Mouse (Mus musculus): ENCODE data around the gene Ets1.

The Ets1 gene

GRCm38 (mm10) chr9:32668075-32668673 lies 32.2 kb downstream of the Ets1 start:
- DNase-seq = no peak

- DNase-seq = no peak
Observed at GRCm38 (mm10) chr9:32669397-32669796, 33.4 kb downstream of the Ets1 start.

- no peak for DNase-seq
Observed at GRCm38 (mm10) chr9:32671970-32672859, 36.2 kb downstream of the Ets1 start.

- no peak for DNase-seq
Observed at GRCm38 (mm10) chr9:32673923-32674322, 37.9 kb downstream of the Ets1 start.

GRCm38 (mm10) chr9:32675671-32676409 lies 39.8 kb downstream of the Ets1 start:
- no peak for DNase-seq

GRCm38 (mm10) chr9:32676480-32676879 lies 40.5 kb downstream of the Ets1 start:
- no peak for DNase-seq

GRCm38 (mm10) chr9:32677646-32678045 lies 41.6 kb downstream of the Ets1 start:
- no peak for DNase-seq

- DNase-seq = no peak
Observed at GRCm38 (mm10) chr9:32678120-32678757, 42.2 kb downstream of the Ets1 start.

GRCm38 (mm10) chr9:32679531-32679930 lies 43.5 kb downstream of the Ets1 start:
- no peak for DNase-seq

- no peak for DNase-seq
Observed at GRCm38 (mm10) chr9:32680201-32680600, 44.2 kb downstream of the Ets1 start.

- DNase-seq = no peak
Observed at GRCm38 (mm10) chr9:32685793-32686558, 50.0 kb downstream of the Ets1 start.

GRCm38 (mm10) chr9:32688351-32688750 lies 52.3 kb downstream of the Ets1 start:
- no peak for DNase-seq

- DNase-seq = no peak
Observed at GRCm38 (mm10) chr9:32691151-32691925, 55.3 kb downstream of the Ets1 start.

- no peak for DNase-seq
Observed at GRCm38 (mm10) chr9:32692944-32693343, 56.9 kb downstream of the Ets1 start.

GRCm38 (mm10) chr9:32693411-32693810 lies 57.4 kb downstream of the Ets1 start:
- DNase-seq = no peak

GRCm38 (mm10) chr9:32694111-32694824 lies 58.2 kb downstream of the Ets1 start:
- no peak for DNase-seq

GRCm38 (mm10) chr9:32694916-32695490 lies 59.0 kb downstream of the Ets1 start:
- DNase-seq = no peak

GRCm38 (mm10) chr9:32695492-32696190 lies 59.6 kb downstream of the Ets1 start:
- DNase-seq = peak; percentile 73

- no peak for DNase-seq
Observed at GRCm38 (mm10) chr9:32696259-32696658, 60.2 kb downstream of the Ets1 start.

GRCm38 (mm10) chr9:32696717-32697116 lies 60.7 kb downstream of the Ets1 start:
- DNase-seq = no peak

Data from cerebellum, adult 9-11 months (tissue).